Comparison of ENCODE assay signal across 22 mouse cellular contexts in genomic region chr12:30317971-30318370, GRCm38 (mm10). TPM values are rescaled to one million over a fixed set of nuclear protein-coding genes. Genes with fewer than 3 reads are reported as not detected.
DNase-seq lines count a peak whose midpoint lies in the region; ATAC-seq and TF ChIP-seq lines count a peak whose summit lies in the region.
"Had no signal": no experiment of that assay in that cellular context is flagged by ENCODE, and none has a peak within 500 bp of the region (broad histone marks: within the 10 kb centered on the region; RNA-seq: fewer than 3 reads in every experiment).

No protein-coding gene starts in this region.

- WGBS in intestine, embryonic 15.5 days: 36% methylated on average over 2 of the region's 2 CpGs
- WGBS in intestine, postnatal 0 days: 48% methylated on average over 2 of the region's 2 CpGs
- WGBS in lung, postnatal 0 days: 33% methylated on average over 2 of the region's 2 CpGs

- ATAC-seq in intestine, embryonic 15.5 days: peak; percentile 36; the same call in 1 of the 2 replicates
- no peak for ATAC-seq in intestine, postnatal 0 days
- no peak; the same call in 1 of the 2 replicates for ATAC-seq in lung, postnatal 0 days
- ATAC-seq: forebrain, embryonic 14.5 days; hindbrain, postnatal 0 days had no signal

- no peaks in the 10 kb centered on the region for H3K9me3 ChIP-seq in intestine, embryonic 15.5 days
- H3K9me3 ChIP-seq in intestine, postnatal 0 days (ENCODE audit: control insufficient read depth): no peaks in the 10 kb centered on the region
- H3K9me3 ChIP-seq in lung, postnatal 0 days (ENCODE audit: low read length): no peaks in the 10 kb centered on the region
- H3K9me3 ChIP-seq: heart, embryonic 10.5 days; hindbrain, embryonic 13.5 days had no signal

- TF ChIP-seq CTCF in intestine, postnatal 0 days (IDR thresholded peaks at IDR 0.05; ENCODE audit: low read depth): no peak
- no peak for TF ChIP-seq CTCF in lung, postnatal 0 days (IDR thresholded peaks at IDR 0.05)

- H3K27me3 ChIP-seq in intestine, embryonic 15.5 days (replicated peaks): no peaks in the 10 kb centered on the region
- no peaks in the 10 kb centered on the region for H3K27me3 ChIP-seq in intestine, postnatal 0 days (replicated peaks; ENCODE audit: control insufficient read depth, insufficient read depth, low read length)
- H3K27me3 ChIP-seq in lung, postnatal 0 days (replicated peaks; ENCODE audit: insufficient read depth, low read length): no peaks in the 10 kb centered on the region
- H3K27me3 ChIP-seq: hindbrain, embryonic 13.5 days had no signal

- intact Hi-C loops in heart, postnatal 36 days (cut with DNase I): no loop called here

- H3K36me3 ChIP-seq in intestine, embryonic 15.5 days: no peaks in the 10 kb centered on the region
- H3K36me3 ChIP-seq in intestine, postnatal 0 days (ENCODE audit: control insufficient read depth, insufficient read depth): no peaks in the 10 kb centered on the region
- no peaks in the 10 kb centered on the region for H3K36me3 ChIP-seq in lung, postnatal 0 days (ENCODE audit: insufficient read depth, low read length)
- H3K36me3 ChIP-seq: heart, embryonic 10.5 days; hindbrain, embryonic 13.5 days had no signal

- 0 out of 2 replicates have a peak, but pooled peaks cover 2% of the 10 kb centered on the region for H3K4me1 ChIP-seq in intestine, embryonic 15.5 days (replicated peaks)
- no peaks in the 10 kb centered on the region for H3K4me1 ChIP-seq in intestine, postnatal 0 days (replicated peaks; ENCODE audit: control insufficient read depth, insufficient read depth, low read length)
- no peaks in the 10 kb centered on the region for H3K4me1 ChIP-seq in lung, postnatal 0 days (ENCODE audit: insufficient read depth, low read depth, low read length)
- H3K4me1 ChIP-seq: heart, embryonic 10.5 days; hindbrain, embryonic 13.5 days had no signal

- H3K27ac ChIP-seq in intestine, embryonic 15.5 days: no peak overlapping the region; the same call in 1 of the 2 replicates
- no peak overlapping the region for H3K27ac ChIP-seq in intestine, postnatal 0 days (ENCODE audit: low read depth, low read length)
- H3K27ac ChIP-seq in lung, postnatal 0 days (ENCODE audit: low read length): no peak overlapping the region
- H3K27ac ChIP-seq: heart, embryonic 10.5 days; hindbrain, embryonic 13.5 days; hindbrain, postnatal 0 days had no signal

- no peak overlapping the region for H3K4me2 ChIP-seq in intestine, embryonic 15.5 days (replicated peaks)
- H3K4me2 ChIP-seq in intestine, postnatal 0 days (replicated peaks; ENCODE audit: low read depth): no peak overlapping the region
- H3K4me2 ChIP-seq in lung, postnatal 0 days (replicated peaks; ENCODE audit: low read depth, low read length): no peak overlapping the region
- H3K4me2 ChIP-seq: hindbrain, embryonic 13.5 days had no signal

- no peak for TF ChIP-seq EP300 in lung, postnatal 0 days (IDR thresholded peaks at IDR 0.05)

- peak; percentile 10 for DNase-seq in embryo, embryonic 10.5 days (ENCODE audit: low spot score)
- no peak for DNase-seq in embryo, embryonic 9.5 days (ENCODE audit: extremely low spot score)
- DNase-seq in lung, postnatal 10 days: peak; percentile 13
- DNase-seq in lung, postnatal 0 days (ENCODE audit: low spot score): no peak
- no peak for DNase-seq in layer of hippocampus, postnatal 36 days
- DNase-seq in heart, postnatal 36 days: no peak
- DNase-seq: adrenal gland, postnatal 10 days; cerebellum, adult 11 months; cerebellum, adult 8-10 months; cerebellum, postnatal 14 days; gastrocnemius, postnatal 10 days; heart, adult 18-20 months; heart, postnatal 10 days had no signal

- H3K9ac ChIP-seq in intestine, embryonic 15.5 days: no peak overlapping the region
- no peak overlapping the region for H3K9ac ChIP-seq in intestine, postnatal 0 days (ENCODE audit: low read depth, low read length)
- no peak overlapping the region for H3K9ac ChIP-seq in lung, postnatal 0 days (replicated peaks; ENCODE audit: low read depth)
- H3K9ac ChIP-seq: hindbrain, embryonic 13.5 days had no signal

- no peak overlapping the region for H3K4me3 ChIP-seq in intestine, embryonic 15.5 days (replicated peaks)
- H3K4me3 ChIP-seq in intestine, postnatal 0 days (ENCODE audit: low read depth, low read length): no peak overlapping the region
- no peak overlapping the region for H3K4me3 ChIP-seq in lung, postnatal 0 days (ENCODE audit: low read depth, low read length)
- H3K4me3 ChIP-seq: heart, embryonic 10.5 days; hindbrain, embryonic 13.5 days had no signal

RNA-seq across cellular contexts. Expression of gene Sntg2, which starts 55.2 kb away (rescaled TPM):
- polyA plus RNA-seq in intestine, embryonic 15.5 days (2015; fragmentation: Nextera tagmentation; extraction: Ambion mirVana): 25.6 and 27.6 TPM in 2 replicates
- 20.7 and 21.6 TPM in 2 replicates for polyA plus RNA-seq in intestine, postnatal 0 days (2015; fragmentation: Nextera tagmentation; extraction: Ambion mirVana)
- 5.3 and 8.0 TPM in 2 replicates for polyA plus RNA-seq in lung, postnatal 0 days (2015; fragmentation: Nextera tagmentation; extraction: Ambion mirVana)
- 1 to 10 TPM; 3.4 to 5.9 TPM for total RNA-seq in layer of hippocampus, postnatal 36 days (2021)
- 1 to 10 TPM in 1 of 2 experiments, under 1 TPM in 1; 0.27 to 1.3 TPM for total RNA-seq in heart, postnatal 36 days (2021)
- total RNA-seq: common myeloid progenitor, adult 5-6 weeks; MEL had no signal
- polyA plus RNA-seq: C2C12 had no signal

Comparison
In these comparisons a context has a peak if more than half of its experiments do, and no peak if none do; other contexts are left out.
1. DNase-seq: peak in embryo, embryonic 10.5 days (single experiment) and lung, postnatal 10 days (single experiment); none in embryo, embryonic 9.5 days (single experiment), lung, postnatal 0 days (single experiment), layer of hippocampus, postnatal 36 days (0 of 2) and heart, postnatal 36 days (0 of 2).